Mouse (Mus musculus): ENCODE measurements around the gene S1pr5.
"Not testable (repeated sequence)": the region's sequence is repeated elsewhere in the genome, so short reads cannot be mapped to it uniquely, and the experiment has no call there.

S1pr5 gene

GRCm38 (mm10) chr9:21238004-21238732, 10.1 kb downstream of the S1pr5 start:
- no peak for DNase-seq (ENCODE audit: low read depth, low spot score)

- no peak for DNase-seq (ENCODE audit: low read depth, low spot score)
Measured at GRCm38 (mm10) chr9:21237368-21238003, 10.8 kb downstream of the S1pr5 start.

- no peak for DNase-seq (ENCODE audit: low read depth, low spot score)
Measured at GRCm38 (mm10) chr9:21236991-21237367, 11.3 kb downstream of the S1pr5 start.

GRCm38 (mm10) chr9:21235341-21235740, 12.9 kb downstream of the S1pr5 start:
- DNase-seq (ENCODE audit: low read depth, low spot score): no peak

GRCm38 (mm10) chr9:21233805-21234204, 14.4 kb downstream of the S1pr5 start:
- no peak for DNase-seq (ENCODE audit: low read depth, low spot score)

- DNase-seq (ENCODE audit: low read depth, low spot score): no peak
Measured at GRCm38 (mm10) chr9:21233366-21233765, 14.9 kb downstream of the S1pr5 start.

- DNase-seq (ENCODE audit: low read depth, low spot score): no peak
Measured at GRCm38 (mm10) chr9:21232867-21233266, 15.4 kb downstream of the S1pr5 start.

- DNase-seq (ENCODE audit: low read depth, low spot score): no peak
Measured at GRCm38 (mm10) chr9:21231551-21231950, 16.7 kb downstream of the S1pr5 start.

- no peak for DNase-seq (ENCODE audit: low read depth, low spot score)
Measured at GRCm38 (mm10) chr9:21227342-21227741, 20.9 kb downstream of the S1pr5 start.

- no peak for DNase-seq (ENCODE audit: low read depth, low spot score)
Measured at GRCm38 (mm10) chr9:21225415-21225758, 22.9 kb downstream of the S1pr5 start.

- no peak for DNase-seq (ENCODE audit: low read depth, low spot score)
Measured at GRCm38 (mm10) chr9:21224576-21225414, 23.4 kb downstream of the S1pr5 start.

- DNase-seq (ENCODE audit: low read depth, low spot score): no peak
Measured at GRCm38 (mm10) chr9:21223906-21224305, 24.3 kb downstream of the S1pr5 start.

- not testable (repeated sequence) for DNase-seq (ENCODE audit: low read depth, low spot score)
Measured at GRCm38 (mm10) chr9:21223490-21223889, 24.8 kb downstream of the S1pr5 start.

GRCm38 (mm10) chr9:21221383-21221929, 26.8 kb downstream of the S1pr5 start:
- DNase-seq (ENCODE audit: low read depth, low spot score): no peak

GRCm38 (mm10) chr9:21220490-21221382, 27.5 kb downstream of the S1pr5 start:
- DNase-seq (ENCODE audit: low read depth, low spot score): no peak

GRCm38 (mm10) chr9:21219820-21220219, 28.4 kb downstream of the S1pr5 start:
- DNase-seq (ENCODE audit: low read depth, low spot score): no peak

GRCm38 (mm10) chr9:21216050-21216841, 32.0 kb downstream of the S1pr5 start:
- DNase-seq (ENCODE audit: low read depth, low spot score): no peak

- DNase-seq (ENCODE audit: low read depth, low spot score): no peak
Measured at GRCm38 (mm10) chr9:21213617-21214190, 34.5 kb downstream of the S1pr5 start.

- DNase-seq (ENCODE audit: low read depth, low spot score): no peak
Measured at GRCm38 (mm10) chr9:21211624-21212023, 36.6 kb downstream of the S1pr5 start.

- no peak for DNase-seq (ENCODE audit: low read depth, low spot score)
Measured at GRCm38 (mm10) chr9:21210821-21211220, 37.4 kb downstream of the S1pr5 start.
